Mouse (Mus musculus) limb, embryonic 14.5 days (tissue): ENCODE measurements around the gene Rubcn. TPM values are rescaled to one million over a fixed set of nuclear protein-coding genes. Genes with fewer than 3 reads are reported as not detected.

Experiments used
- ATAC-seq: fragments of 200-750 bp; cut with Nextera tagmentation; 2 replicates; pipeline ENCODE4 v1.8.0; 2017; ENCODE audit warnings: low read depth, moderate number of reproducible peaks, moderate TSS enrichment; ENCODE audit not compliant: low FRiP score
- DNase-seq: peaks from one replicate; pipeline ENCODE4 v3.0.0-alpha.2; 2015; ENCODE audit warnings: low spot score
- H3K27ac ChIP-seq: fragments of 300-500 bp; sonication (generic); replicated peaks from 2 replicates; pipeline ENCODE4 v1.5.1; 2014; ENCODE audit warnings: low read depth, mild to moderate bottlenecking, low read length, moderate library complexity, mixed read lengths
- H3K27me3 ChIP-seq: fragments of 300-500 bp; sonication (generic); 2 replicates; pipeline ENCODE4 v1.6.1; 2014; ENCODE audit warnings: low read length, mixed read lengths; ENCODE audit not compliant: control insufficient read depth, insufficient read depth
- H3K36me3 ChIP-seq: fragments of 300-500 bp; sonication (generic); 2 replicates; pipeline ENCODE4 v1.6.1; 2014; ENCODE audit warnings: mild to moderate bottlenecking, low read length, moderate library complexity, mixed read lengths; ENCODE audit not compliant: control insufficient read depth, insufficient read depth
- H3K4me1 ChIP-seq: fragments of 300-500 bp; sonication (generic); 2 replicates; pipeline ENCODE4 v1.6.1; 2014; ENCODE audit warnings: antibody characterized with exemption, low read length, mixed read lengths; ENCODE audit not compliant: control insufficient read depth, insufficient read depth
- H3K4me2 ChIP-seq: fragments of 300-500 bp; sonication (generic); replicated peaks from 2 replicates; pipeline ENCODE4 v1.6.1; 2014; ENCODE audit warnings: low read depth, mild to moderate bottlenecking, low read length, moderate library complexity; ENCODE audit not compliant: severe bottlenecking
- H3K4me3 ChIP-seq: fragments of 300-500 bp; sonication (generic); replicated peaks from 2 replicates; pipeline ENCODE4 v1.5.1; 2014; ENCODE audit warnings: low read length
- H3K9ac ChIP-seq: fragments of 300-500 bp; sonication (generic); 2 replicates; pipeline ENCODE4 v1.6.1; 2014; ENCODE audit warnings: mild to moderate bottlenecking, low read depth, low read length, moderate library complexity; ENCODE audit not compliant: severe bottlenecking
- H3K9me3 ChIP-seq: fragments of 300-500 bp; sonication (generic); 2 replicates; pipeline ENCODE4 v1.6.1; 2016; ENCODE audit warnings: low read length; ENCODE audit not compliant: control insufficient read depth
- POLR2A ChIP-seq: fragments of 200-500 bp; IDR thresholded peaks from 2 replicates; pipeline ENCODE4 v1.8.0; 2012; ENCODE audit warnings: inconsistent platforms, mild to moderate bottlenecking, moderate library complexity, borderline replicate concordance; ENCODE audit not compliant: insufficient read depth, insufficient read length; ENCODE audit errors: extremely low read depth
- WGBS: fragments of 180-500 bp; shearing (Covaris S2); extraction: QIAGEN DNeasy Blood & Tissue Kit; methylation state at CpG from one replicate; pipeline ENCODE4 v1.1.7; 2014; 5-methylcytosine and 5-hydroxymethylcytosine counted together
- polyA plus RNA-seq, 2 experiments: library from polyadenylated mRNA; depleted of rRNA in 1 of 2; stranded (reverse) in 1 of 2; unstranded in 1 of 2; fragments of >200 nt; fragmentation: Nextera tagmentation in 1 of 2; extraction: Ambion mirVana in 1 of 2; gene quantifications; 2 replicates each; pipeline versions ENCODE4 v1.2.1 to v1.2.3; 2012 to 2014

Rubcn gene
- polyA plus RNA-seq, 2 experiments: 19.6 to 35.7 TPM

DNA sequence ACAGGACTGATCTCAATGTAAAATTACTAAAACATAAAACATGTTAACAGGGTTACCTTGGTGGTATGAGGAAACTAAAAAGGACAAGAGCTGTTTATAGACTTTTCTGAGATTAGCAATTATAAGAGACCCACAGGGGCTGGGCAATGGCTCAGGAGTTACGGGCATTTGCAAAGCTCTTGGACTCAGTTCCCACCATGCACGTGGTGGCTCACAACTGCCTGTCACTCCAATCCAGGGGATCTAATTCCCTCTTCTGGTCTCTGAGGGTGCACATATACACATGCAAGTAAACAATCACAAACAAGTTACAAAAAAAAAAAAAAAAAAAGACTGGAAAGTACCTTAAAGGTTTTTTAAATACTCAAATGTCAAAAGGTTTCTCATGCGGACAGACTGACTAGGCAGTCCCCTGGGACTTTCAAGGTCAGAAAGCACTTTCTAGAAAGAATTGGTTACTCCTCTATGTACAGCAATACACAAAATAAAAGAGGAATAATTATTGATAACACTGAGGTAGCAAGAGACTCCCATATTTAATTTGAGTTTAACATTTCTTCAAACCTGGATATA, 15.7 kb downstream of the Rubcn start:
- Histone ChIP-seq H3K9ac (no peak overlapping the region), H3K4me2 (no peak overlapping the region), H3K4me3 (no peak overlapping the region), H3K9me3 (no peaks in the 10 kb centered on the region), H3K4me1 (peaks cover 1% of the 10 kb centered on the region; the same call in 1 of the 2 replicates), H3K27ac (no peak overlapping the region), H3K36me3 (no peaks in the 10 kb centered on the region; the same call in none of the 2 replicates), H3K27me3 (no peaks in the 10 kb centered on the region)
- ATAC-seq (no peak), DNase-seq (no peak)
- TF ChIP-seq POLR2A: no peak
- 88% methylated on average over 3 of the region's 3 CpGs for WGBS

GRCm38 (mm10) chr16:32858771-32859636, 18.6 kb downstream of the Rubcn start:
- peak; percentile 56 for DNase-seq
- peak; percentile 62; the same call in 1 of the 2 replicates for ATAC-seq
- H3K36me3 ChIP-seq: peaks cover 5% of the 10 kb centered on the region
- H3K27ac ChIP-seq: peak overlapping the region; percentile 39
- no peak for TF ChIP-seq POLR2A
- H3K9me3 ChIP-seq: no peaks in the 10 kb centered on the region
- H3K27me3 ChIP-seq: no peaks in the 10 kb centered on the region
- WGBS: 62% methylated on average over 12 of the region's 12 CpGs
- H3K4me2 ChIP-seq: no peak overlapping the region
- H3K4me1 ChIP-seq: no peaks in the 10 kb centered on the region
- H3K4me3 ChIP-seq: no peak overlapping the region
- no peak overlapping the region for H3K9ac ChIP-seq

- DNase-seq (no peak), ATAC-seq (no peak)
- Histone ChIP-seq H3K9me3 (no peaks in the 10 kb centered on the region), H3K36me3 (peaks cover 5% of the 10 kb centered on the region), H3K4me1 (no peaks in the 10 kb centered on the region), H3K4me2 (no peak overlapping the region), H3K27ac (peak overlapping the region; percentile 39), H3K4me3 (no peak overlapping the region), H3K9ac (no peak overlapping the region), H3K27me3 (no peaks in the 10 kb centered on the region)
- 65% methylated on average over 4 of the region's 4 CpGs for WGBS
- no peak for TF ChIP-seq POLR2A
These were observed 19.2 kb downstream of the Rubcn start for GRCm38 (mm10) chr16:32858356-32858755.

DNA sequence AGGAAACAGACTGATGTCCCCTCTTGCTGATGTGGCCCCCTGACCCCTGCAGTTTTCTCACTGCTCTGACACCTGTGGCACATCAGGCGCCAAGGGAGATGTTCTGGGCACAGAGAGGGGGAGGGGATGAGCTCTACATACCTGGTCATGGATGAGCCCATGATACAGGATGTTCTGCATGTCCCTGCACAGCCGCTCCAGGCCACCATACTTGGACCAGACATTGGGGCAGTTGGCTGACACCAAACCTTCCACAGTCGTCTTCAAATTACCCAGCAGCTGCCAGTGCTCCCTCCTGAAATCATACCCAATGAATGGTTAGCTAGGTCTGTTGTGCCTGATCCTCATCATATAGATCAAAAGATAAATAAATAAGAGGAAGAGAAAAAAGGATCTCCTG, 20.8 kb downstream of the Rubcn start:
- ATAC-seq (no peak), DNase-seq (no peak)
- Histone ChIP-seq H3K27ac (no peak overlapping the region), H3K36me3 (peaks cover 5% of the 10 kb centered on the region), H3K9me3 (no peaks in the 10 kb centered on the region), H3K4me3 (no peak overlapping the region), H3K4me1 (no peaks in the 10 kb centered on the region), H3K4me2 (no peak overlapping the region), H3K9ac (no peak overlapping the region), H3K27me3 (no peaks in the 10 kb centered on the region)
- 87% methylated on average over 3 of the region's 3 CpGs for WGBS
- no peak for TF ChIP-seq POLR2A

- H3K27me3 ChIP-seq: no peaks in the 10 kb centered on the region
- ATAC-seq (no peak), DNase-seq (no peak)
- TF ChIP-seq POLR2A: no peak
- H3K9me3 ChIP-seq: no peaks in the 10 kb centered on the region
- 84% methylated on average over 2 of the region's 2 CpGs for WGBS
- H3K4me1 ChIP-seq: no peaks in the 10 kb centered on the region
- peaks cover 9% of the 10 kb centered on the region for H3K36me3 ChIP-seq
- no peak overlapping the region for H3K4me2 ChIP-seq
- no peak overlapping the region for H3K9ac ChIP-seq
- H3K4me3 ChIP-seq: no peak overlapping the region
- H3K27ac ChIP-seq: no peak overlapping the region
These were observed 23.5 kb downstream of the Rubcn start for GRCm38 (mm10) chr16:32854050-32854571.
